10 mouse cellular contexts compared by ENCODE assay signal in genomic region chr2:84779210-84779609, GRCm38 (mm10). TPM values are rescaled to one million over a fixed set of nuclear protein-coding genes. Genes with fewer than 3 reads are reported as not detected.
DNase-seq lines count a peak whose midpoint lies in the region; ATAC-seq and TF ChIP-seq lines count a peak whose summit lies in the region.
"Had no signal": no experiment of that assay in that cellular context is flagged by ENCODE, and none has a peak within 500 bp of the region (broad histone marks: within the 10 kb centered on the region; RNA-seq: fewer than 3 reads in every experiment).

No protein-coding gene starts in this region.

- H3K36me3 ChIP-seq in liver, embryonic 14.5 days (replicated peaks; ENCODE audit: control insufficient read depth, insufficient read depth, low read depth), result no peaks in the 10 kb centered on the region

- no peak overlapping the region for H3K4me3 ChIP-seq in gastrocnemius, adult 2 months
- H3K4me3 ChIP-seq in liver, embryonic 14.5 days (ENCODE audit: insufficient read depth in 1 of 2, low read depth in 2 of 2, low read length in 2 of 2), result no peak overlapping the region

- no peak overlapping the region for H3K9ac ChIP-seq in liver, embryonic 14.5 days (replicated peaks)

- peaks cover 0 to 6% of the 10 kb centered on the region in 2 experiments; a peak in 2 of 4 replicates for H3K4me1 ChIP-seq in liver, embryonic 14.5 days (replicated peaks; ENCODE audit: control insufficient read depth in 2 of 2, insufficient read depth in 2 of 2, low read length in 1 of 2)

- peaks cover 16% of the 10 kb centered on the region for H3K27me3 ChIP-seq in liver, embryonic 14.5 days (ENCODE audit: control insufficient read depth, insufficient read depth, low read length)

- H3K4me2 ChIP-seq in liver, embryonic 14.5 days (ENCODE audit: low read depth), result no peak overlapping the region

- peak; percentile 27; the same call in 1 of the 2 replicates for TF ChIP-seq CTCF in gastrocnemius, adult 2 months (IDR thresholded peaks at IDR 0.05)
- TF ChIP-seq CTCF in liver, embryonic 14.5 days (IDR thresholded peaks at IDR 0.05; ENCODE audit: low read depth), result peak; percentile 60

- 29% methylated on average over 6 of the region's 6 CpGs for WGBS in liver, embryonic 14.5 days (ENCODE audit: insufficient replicate concordance)

- ATAC-seq in liver, embryonic 14.5 days (ENCODE audit: insufficient read depth), result no peak

- peak overlapping the region; percentile 12; the same call in 1 of the 2 replicates for H3K27ac ChIP-seq in gastrocnemius, adult 2 months
- H3K27ac ChIP-seq in liver, embryonic 14.5 days, result no peak overlapping the region

- no peak for DNase-seq in gastrocnemius, adult 2 months
- DNase-seq in gastrocnemius, postnatal 10 days, result no peak
- DNase-seq in retina, postnatal 1 day, result peak; percentile 36
- DNase-seq in retina, embryonic 14.5 days (ENCODE audit: low spot score), result no peak
- DNase-seq in liver, embryonic 14.5 days (ENCODE audit: low read depth in 3 of 3, low spot score in 3 of 3), result no peak
- no peak for DNase-seq in ovary, postnatal 36 days (ENCODE audit: low spot score)
- no peak for DNase-seq in urinary bladder, postnatal 10 days (ENCODE audit: low spot score)
- DNase-seq in gastrocnemius, postnatal 25 days, result no peak
- DNase-seq: heart, postnatal 36 days had no signal

- intact Hi-C loops in gastrocnemius, adult 2 months (cut with DNase I), result no loop called here

- H3K9me3 ChIP-seq in liver, embryonic 14.5 days (ENCODE audit: control insufficient read depth, low read length), result no peaks in the 10 kb centered on the region

- TF ChIP-seq EP300 in liver, embryonic 14.5 days (IDR thresholded peaks at IDR 0.05; ENCODE audit: low read depth), result no peak

RNA-seq across cellular contexts. Expression of gene Serping1, which starts 4.0 kb away (rescaled TPM):
- total RNA-seq in gastrocnemius, adult 2 months (2021), result 10 to 100 TPM; 52.3 to 82.6 TPM
- 10 to 100 TPM; 74.7 to 84.1 TPM for total RNA-seq in gastrocnemius, postnatal 10 days (2021)
- polyA plus RNA-seq in liver, embryonic 14.5 days (2012; rRNA removed), result 32.4 and 35.4 TPM in 2 replicates
- polyA plus RNA-seq in liver, embryonic 14.5 days (2014; fragmentation: Nextera tagmentation; extraction: Ambion mirVana), result 45.4 and 61.5 TPM in 2 replicates
- 10 to 100 TPM; 46.7 to 59.3 TPM for total RNA-seq in gastrocnemius, postnatal 25 days (2021)

RNA-seq across cellular contexts. Expression of gene Ube2l6, which starts 19.4 kb away (rescaled TPM):
- total RNA-seq in gastrocnemius, adult 2 months (2021), result 1 to 10 TPM; 2.0 to 3.8 TPM
- 10 to 100 TPM in 1 of 2 experiments, 1 to 10 TPM in 1; 7.2 to 10.0 TPM for total RNA-seq in gastrocnemius, postnatal 10 days (2021)
- 243 and 304 TPM in 2 replicates for polyA plus RNA-seq in liver, embryonic 14.5 days (2012; rRNA removed)
- 469 and 479 TPM in 2 replicates for polyA plus RNA-seq in liver, embryonic 14.5 days (2014; fragmentation: Nextera tagmentation; extraction: Ambion mirVana)
- total RNA-seq in gastrocnemius, postnatal 25 days (2021), result 1 to 10 TPM; 4.2 to 8.1 TPM

RNA-seq across cellular contexts. Expression of gene Gm19426, which starts 35.8 kb away (rescaled TPM):
- not detected for total RNA-seq in gastrocnemius, adult 2 months (2021)
- 1 to 10 TPM in 1 of 2 experiments, under 1 TPM in 1; 0.77 to 1.4 TPM for total RNA-seq in gastrocnemius, postnatal 10 days (2021)
- 1.1 and 1.8 TPM in 2 replicates for polyA plus RNA-seq in liver, embryonic 14.5 days (2012; rRNA removed)
- polyA plus RNA-seq in liver, embryonic 14.5 days (2014; fragmentation: Nextera tagmentation; extraction: Ambion mirVana), result 0.98 and 1.1 TPM in 2 replicates
- total RNA-seq in gastrocnemius, postnatal 25 days (2021), result under 1 TPM; 0.54 to 0.95 TPM

RNA-seq across cellular contexts. Expression of gene Smtnl1, which starts 43.2 kb away (rescaled TPM):
- total RNA-seq in gastrocnemius, adult 2 months (2021), result 100 to 1,000 TPM in 1 of 2 experiments, 10 to 100 TPM in 1; 53.0 to 125 TPM
- total RNA-seq in gastrocnemius, postnatal 10 days (2021), result 10 to 100 TPM; 64.0 to 71.1 TPM
- 0.09 and 0.38 TPM in 2 replicates for polyA plus RNA-seq in liver, embryonic 14.5 days (2012; rRNA removed)
- 0.23 and 0.25 TPM in 2 replicates for polyA plus RNA-seq in liver, embryonic 14.5 days (2014; fragmentation: Nextera tagmentation; extraction: Ambion mirVana)
- 100 to 1,000 TPM; 101 to 105 TPM for total RNA-seq in gastrocnemius, postnatal 25 days (2021)
- total RNA-seq: heart, postnatal 36 days; layer of hippocampus, adult 18-20 months had no signal

RNA-seq across cellular contexts. Expression of gene Ypel4, which starts 45.4 kb away (rescaled TPM):
- total RNA-seq in gastrocnemius, adult 2 months (2021), result under 1 TPM; 0.33 to 0.86 TPM
- 1 to 10 TPM in 1 of 2 experiments, under 1 TPM in 1; 0.49 to 1.4 TPM for total RNA-seq in gastrocnemius, postnatal 10 days (2021)
- polyA plus RNA-seq in liver, embryonic 14.5 days (2012; rRNA removed), result 122 and 145 TPM in 2 replicates
- 53.4 and 58.1 TPM in 2 replicates for polyA plus RNA-seq in liver, embryonic 14.5 days (2014; fragmentation: Nextera tagmentation; extraction: Ambion mirVana)
- under 1 TPM; 0.49 to 0.51 TPM for total RNA-seq in gastrocnemius, postnatal 25 days (2021)
